Mouse (Mus musculus): ENCODE data around the gene Hoga1. TPM values are rescaled to one million over a fixed set of nuclear protein-coding genes. Genes with fewer than 3 reads are reported as not detected.

Hoga1 gene
- total RNA-seq, 2 experiments from 2014 or later, result 4.1 to 4.2 TPM

GRCm38 (mm10) chr19:42010436-42010835, 35.0 kb upstream of the Hoga1 start:
- intact Hi-C loops (cut with DNase I), result no loop called here
- DNase-seq (ENCODE audit: extremely low spot score in 1 of 2, low spot score in 2 of 2), result no peak
- TF ChIP-seq CTCF (IDR thresholded peaks at IDR 0.05), result no peak
- H3K4me3 ChIP-seq, result no peak overlapping the region
- no peak overlapping the region for H3K27ac ChIP-seq

DNA sequence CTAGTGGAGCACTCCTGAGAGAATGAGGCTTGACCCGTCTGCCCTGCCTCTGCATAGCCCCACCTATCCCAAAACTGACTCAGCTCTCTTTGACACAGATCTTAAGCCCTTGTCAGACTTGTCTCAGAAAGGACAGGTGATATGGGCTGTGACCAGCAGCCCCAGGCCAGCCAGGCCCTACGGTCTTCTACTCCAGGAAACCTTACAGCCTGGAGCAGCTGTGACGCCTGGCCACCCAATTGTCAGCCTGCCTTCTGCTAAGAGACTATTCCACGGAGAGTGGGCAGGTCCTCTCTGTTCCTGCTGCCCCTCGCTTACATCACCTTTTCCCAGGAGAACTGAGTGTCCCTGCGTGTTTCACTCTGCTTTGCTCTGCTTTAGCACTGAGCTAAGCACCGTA, 34.3 kb upstream of the Hoga1 start:
- TF ChIP-seq CTCF (IDR thresholded peaks at IDR 0.05), result no peak
- intact Hi-C loops (cut with DNase I), result no loop called here
- Histone ChIP-seq H3K27ac (no peak overlapping the region), H3K4me3 (no peak overlapping the region)
- DNase-seq (ENCODE audit: extremely low spot score in 1 of 2, low spot score in 2 of 2), result no peak

- DNase-seq (ENCODE audit: extremely low spot score in 1 of 2, low spot score in 2 of 2), result no peak
Observed at GRCm38 (mm10) chr19:42014231-42014825, 31.1 kb upstream of the Hoga1 start.

GRCm38 (mm10) chr19:42015001-42015400, 30.4 kb upstream of the Hoga1 start:
- Histone ChIP-seq H3K27ac (no peak overlapping the region), H3K4me3 (no peak overlapping the region)
- intact Hi-C loops (cut with DNase I), result no loop called here
- no peak for DNase-seq (ENCODE audit: extremely low spot score in 1 of 2, low spot score in 2 of 2)
- TF ChIP-seq CTCF (IDR thresholded peaks at IDR 0.05), result no peak

More at GRCm38 (mm10) chr19:42014231-42014825, 31.1 kb upstream of the Hoga1 start:
- no peak overlapping the region for H3K4me3 ChIP-seq
- H3K27ac ChIP-seq, result no peak overlapping the region
- intact Hi-C loops (cut with DNase I), result no loop called here
- no peak for TF ChIP-seq CTCF (IDR thresholded peaks at IDR 0.05)

DNA sequence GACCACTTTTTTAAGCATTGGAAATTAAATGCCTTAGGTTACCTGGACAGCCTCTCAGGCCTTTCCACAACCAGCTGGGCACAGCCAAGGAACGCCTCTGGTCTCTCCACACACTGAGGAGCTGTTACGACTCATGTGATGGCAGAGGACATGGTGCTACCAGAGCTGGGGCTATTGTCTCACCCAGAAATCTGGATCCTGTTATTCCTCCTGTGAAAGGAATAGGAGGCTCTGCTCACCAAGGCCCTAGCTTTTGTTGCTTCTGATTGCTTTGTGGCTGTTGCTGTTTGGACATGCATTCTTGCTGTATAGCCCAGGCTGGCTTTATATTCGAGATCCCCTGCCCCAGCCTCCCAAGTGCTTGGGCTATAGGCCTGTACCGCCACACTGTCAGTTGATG, 29.2 kb upstream of the Hoga1 start:
- Histone ChIP-seq H3K4me3 (no peak overlapping the region), H3K27ac (peak overlapping the region; percentile 86)
- no peak for TF ChIP-seq CTCF (IDR thresholded peaks at IDR 0.05)
- no peak for DNase-seq (ENCODE audit: extremely low spot score in 1 of 2, low spot score in 2 of 2)
- intact Hi-C loops (cut with DNase I), result no loop called here

- no peak for TF ChIP-seq CTCF (IDR thresholded peaks at IDR 0.05)
- peak; percentile 42 to 48 for DNase-seq (ENCODE audit: extremely low spot score in 1 of 2, low spot score in 2 of 2)
- peak overlapping the region; percentile 86 for H3K27ac ChIP-seq
- intact Hi-C loops (cut with DNase I), result no loop called here
- no peak overlapping the region for H3K4me3 ChIP-seq
Observed at GRCm38 (mm10) chr19:42016840-42017239, 28.6 kb upstream of the Hoga1 start.

GRCm38 (mm10) chr19:42017399-42018247, 27.8 kb upstream of the Hoga1 start:
- peak overlapping the region; percentile 86 for H3K27ac ChIP-seq
- TF ChIP-seq CTCF (IDR thresholded peaks at IDR 0.05), result no peak
- intact Hi-C loops (cut with DNase I), result no loop called here
- DNase-seq (ENCODE audit: extremely low spot score in 1 of 2, low spot score in 2 of 2), result peak; percentile 43 to 49
- H3K4me3 ChIP-seq, result no peak overlapping the region

DNA sequence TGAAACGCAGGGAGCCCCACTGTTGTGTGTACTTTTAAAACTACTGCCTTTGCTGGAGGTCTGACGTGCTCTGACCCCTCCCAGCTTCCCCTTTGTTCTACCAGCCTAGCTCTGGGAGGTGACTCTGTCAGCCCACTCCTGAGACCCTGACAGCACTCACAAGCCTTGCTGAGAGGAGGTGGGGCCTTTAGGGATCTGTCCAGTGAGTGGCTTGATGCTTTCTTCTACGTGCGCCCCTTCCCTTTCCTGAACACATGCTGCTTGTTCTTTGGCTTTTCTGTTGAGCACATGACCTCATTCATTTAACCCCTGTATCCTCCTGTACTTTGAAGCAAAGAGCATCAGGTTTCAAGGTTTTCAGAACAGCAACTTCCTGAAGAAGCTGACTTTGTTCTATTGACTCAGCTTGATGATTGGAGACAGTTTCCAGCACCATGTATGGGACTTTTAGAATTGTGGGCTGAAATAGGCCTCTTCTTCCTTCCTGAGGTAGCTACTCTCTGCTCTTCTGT, 26.3 kb upstream of the Hoga1 start:
- H3K4me3 ChIP-seq, result no peak overlapping the region
- intact Hi-C loops (cut with DNase I), result no loop called here
- DNase-seq (ENCODE audit: extremely low spot score in 1 of 2, low spot score in 2 of 2), result no peak
- 0 out of 2 replicates have a peak overlapping the region, but pooled peaks have one; percentile 21 for H3K27ac ChIP-seq
- no peak for TF ChIP-seq CTCF (IDR thresholded peaks at IDR 0.05)

DNA sequence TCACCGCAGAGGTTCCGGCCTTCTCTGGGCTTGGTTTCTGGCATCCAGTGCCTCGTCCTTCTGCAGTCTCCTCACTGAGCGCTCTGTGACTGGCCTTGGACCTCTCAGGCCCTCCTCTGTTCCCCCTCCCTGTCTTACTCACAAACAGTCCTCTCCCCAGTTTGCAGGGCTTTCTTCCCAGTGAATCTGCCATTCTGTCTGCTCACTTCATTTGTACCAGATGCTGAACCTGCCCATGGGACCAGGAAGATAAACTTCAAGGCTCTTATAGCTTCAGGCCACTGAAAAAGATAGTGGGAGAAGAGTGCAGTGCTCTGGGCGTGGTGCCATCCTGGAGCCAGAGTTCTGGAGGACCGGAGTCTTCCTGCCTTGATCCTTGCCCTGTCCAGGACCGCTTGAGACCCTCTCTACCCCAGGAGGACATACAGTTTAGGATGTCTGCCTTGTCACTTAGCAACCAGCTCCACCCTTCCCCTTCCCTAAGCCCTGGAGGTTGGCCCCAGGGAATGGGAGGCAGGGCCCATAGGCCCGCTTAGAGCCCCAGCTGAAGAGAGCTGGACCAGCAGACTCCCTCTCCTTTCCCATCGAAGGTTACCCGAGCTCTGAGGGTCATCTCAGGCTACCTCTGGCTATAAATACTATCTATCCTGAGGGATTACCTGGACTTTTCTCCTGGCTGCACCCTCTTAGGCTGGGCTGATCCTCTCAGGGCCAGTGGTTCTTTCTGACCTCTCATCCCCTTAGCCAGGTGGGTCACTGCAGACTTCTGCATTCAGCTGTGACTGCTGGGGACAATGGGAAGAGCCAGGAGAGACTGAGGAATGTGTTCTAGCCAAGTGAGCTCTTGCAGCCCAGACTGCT, 23.5 kb upstream of the Hoga1 start:
- intact Hi-C loops (cut with DNase I), result no loop called here
- no peak for DNase-seq (ENCODE audit: extremely low spot score in 1 of 2, low spot score in 2 of 2)
- TF ChIP-seq CTCF (IDR thresholded peaks at IDR 0.05), result no peak

GRCm38 (mm10) chr19:42022542-42022848, 22.9 kb upstream of the Hoga1 start:
- no peak for DNase-seq (ENCODE audit: extremely low spot score in 1 of 2, low spot score in 2 of 2)
- no peak for TF ChIP-seq CTCF (IDR thresholded peaks at IDR 0.05)
- H3K27ac ChIP-seq, result no peak overlapping the region
- H3K4me3 ChIP-seq, result no peak overlapping the region
- intact Hi-C loops (cut with DNase I), result no loop called here

More for the DNA sequence above, 23.5 kb upstream of the Hoga1 start:
- no peak overlapping the region for H3K27ac ChIP-seq
- H3K4me3 ChIP-seq, result no peak overlapping the region

DNA sequence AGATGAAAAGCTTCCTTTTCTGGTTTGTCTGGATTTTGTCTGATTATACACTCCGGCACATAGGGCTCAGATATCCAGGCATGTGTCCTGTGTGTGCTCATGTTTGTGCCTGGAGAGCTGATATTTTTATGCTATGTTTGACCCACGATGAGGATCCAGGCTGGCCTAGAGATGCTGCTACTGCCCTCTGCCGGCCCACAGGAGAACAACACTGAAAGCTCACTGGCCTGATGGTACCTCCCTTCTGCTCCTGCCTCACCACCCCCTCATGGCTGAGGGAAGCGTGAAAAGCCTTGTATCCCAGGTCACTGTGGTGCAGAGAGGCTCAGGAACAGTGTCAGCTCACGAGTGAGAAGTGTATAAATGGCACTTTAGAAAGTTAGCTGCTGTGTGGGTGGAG, 19.3 kb upstream of the Hoga1 start:
- DNase-seq (ENCODE audit: extremely low spot score in 1 of 2, low spot score in 2 of 2), result peak; percentile 76 to 83
- H3K27ac ChIP-seq, result no peak overlapping the region
- intact Hi-C loops (cut with DNase I), result loop anchor here (2.0 to 5.0 kb wide), 2 partner anchors 45 to 129 kb away; partner anchors contain the start of genes Mms19, Rrp12 and Ubtd1
- H3K4me3 ChIP-seq, result no peak overlapping the region
- peak; percentile 98 for TF ChIP-seq CTCF (IDR thresholded peaks at IDR 0.05)

DNA sequence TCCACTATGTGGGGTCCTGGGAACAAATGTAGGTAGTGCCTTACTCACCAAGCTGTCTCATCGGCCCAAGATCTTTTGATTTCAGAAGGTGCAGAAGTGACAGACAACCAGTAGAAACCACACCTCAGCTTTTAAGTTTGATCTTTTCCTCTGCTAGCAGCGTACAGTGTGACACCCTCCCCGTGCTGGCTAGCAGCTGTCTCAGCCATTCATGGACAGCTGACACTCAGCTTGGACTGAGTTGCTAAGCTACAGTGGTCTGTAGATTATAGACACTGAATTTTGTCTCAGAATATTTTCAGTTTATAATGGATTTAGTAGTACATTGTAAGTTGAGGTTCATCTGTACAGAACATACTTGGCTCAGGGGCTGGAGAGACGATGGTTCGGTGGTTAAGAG, 14.3 kb upstream of the Hoga1 start:
- H3K4me3 ChIP-seq, result no peak overlapping the region
- no peak overlapping the region for H3K27ac ChIP-seq
- DNase-seq (ENCODE audit: extremely low spot score in 1 of 2, low spot score in 2 of 2), result no peak
- intact Hi-C loops (cut with DNase I), result no loop called here
- no peak for TF ChIP-seq CTCF (IDR thresholded peaks at IDR 0.05)

Data from left cerebral cortex, adult 2 months (tissue).